Mouse (Mus musculus): ENCODE results near the gene 1810046K07Rik. TPM values are rescaled to one million over a fixed set of nuclear protein-coding genes. Genes with fewer than 3 reads are reported as not detected.

1810046K07Rik gene
- polyA plus RNA-seq, 1 experiment from 2014 or later, result not detected

- Histone ChIP-seq H3K4me3 (no peak overlapping the region), H3K9ac (no peak overlapping the region), H3K9me3 (no peaks in the 10 kb centered on the region), H3K4me2 (replicated peaks) (no peak overlapping the region), H3K36me3 (no peaks in the 10 kb centered on the region), H3K27me3 (replicated peaks) (no peaks in the 10 kb centered on the region), H3K4me1 (no peaks in the 10 kb centered on the region), H3K27ac (no peak overlapping the region)
- WGBS, result 80% methylated on average over 4 of the region's 4 CpGs
- no peak for ATAC-seq (ENCODE audit: low FRiP score, low read depth)
These were observed 37.7 kb downstream of the 1810046K07Rik start for GRCm38 (mm10) chr9:51290980-51291379.

GRCm38 (mm10) chr9:51286079-51286478 lies 42.6 kb downstream of the 1810046K07Rik start:
- Histone ChIP-seq H3K9me3 (no peaks in the 10 kb centered on the region), H3K4me3 (no peak overlapping the region), H3K9ac (no peak overlapping the region), H3K36me3 (no peaks in the 10 kb centered on the region), H3K4me1 (no peaks in the 10 kb centered on the region), H3K4me2 (replicated peaks) (no peak overlapping the region), H3K27ac (no peak overlapping the region), H3K27me3 (replicated peaks) (no peaks in the 10 kb centered on the region)
- ATAC-seq (ENCODE audit: low FRiP score, low read depth), result no peak
- 54% methylated on average over 2 of the region's 2 CpGs for whole genome bisulfite sequencing

GRCm38 (mm10) chr9:51278500-51279381 lies 50.0 kb downstream of the 1810046K07Rik start, which contains the start of gene Colca2:
Gene Colca2, minus strand, starts transcription at chr9:51278569.
- no peak within 1 kb of the TSS for H3K27ac ChIP-seq
- WGBS, result under 1% methylated on average over 53 of the region's 53 CpGs

GRCm38 (mm10) chr9:51277834-51278498 lies 50.8 kb downstream of the 1810046K07Rik start:
- 22% methylated on average over 13 of the region's 13 CpGs for WGBS
- peak; percentile 12; the same call in 1 of the 2 replicates for ATAC-seq (ENCODE audit: low FRiP score, low read depth)

More at GRCm38 (mm10) chr9:51278500-51279381, 50.0 kb downstream of the 1810046K07Rik start, which contains the start of gene Colca2:
- peak within 1 kb of the TSS; percentile 55 for H3K9ac ChIP-seq
- H3K4me1 ChIP-seq, result peaks cover 15% of the 10 kb centered on the region
- no peaks in the 10 kb centered on the region for H3K9me3 ChIP-seq
- H3K4me3 ChIP-seq, result peak within 1 kb of the TSS; percentile 43
- H3K4me2 ChIP-seq (replicated peaks), result peak within 1 kb of the TSS; percentile 90
- peak; percentile 97 for ATAC-seq (ENCODE audit: low FRiP score, low read depth)
- H3K27me3 ChIP-seq (replicated peaks), result peaks cover 17% of the 10 kb centered on the region
- no peaks in the 10 kb centered on the region for H3K36me3 ChIP-seq

GRCm38 (mm10) chr9:51274678-51275077 lies 54.0 kb downstream of the 1810046K07Rik start:
- Histone ChIP-seq H3K27ac (no peak overlapping the region), H3K9me3 (no peaks in the 10 kb centered on the region), H3K9ac (no peak overlapping the region), H3K4me2 (replicated peaks) (no peak overlapping the region), H3K36me3 (no peaks in the 10 kb centered on the region), H3K27me3 (replicated peaks) (peaks cover 9% of the 10 kb centered on the region), H3K4me3 (no peak overlapping the region), H3K4me1 (peaks cover 15% of the 10 kb centered on the region)
- WGBS, result 51% methylated on average over 4 of the region's 4 CpGs
- ATAC-seq (ENCODE audit: low FRiP score, low read depth), result no peak

More at GRCm38 (mm10) chr9:51277834-51278498, 50.8 kb downstream of the 1810046K07Rik start:
- H3K4me3 ChIP-seq, result peak overlapping the region; percentile 43
- peak overlapping the region; percentile 55; the same call in 1 of the 2 replicates for H3K9ac ChIP-seq
- H3K4me1 ChIP-seq, result peaks cover 15% of the 10 kb centered on the region
- H3K9me3 ChIP-seq, result no peaks in the 10 kb centered on the region
- no peaks in the 10 kb centered on the region for H3K36me3 ChIP-seq
- peaks cover 17% of the 10 kb centered on the region for H3K27me3 ChIP-seq (replicated peaks)
- H3K27ac ChIP-seq, result no peak overlapping the region
- H3K4me2 ChIP-seq (replicated peaks), result peak overlapping the region; percentile 90

GRCm38 (mm10) chr9:51273581-51274154 lies 55.0 kb downstream of the 1810046K07Rik start:
- 56% methylated on average over 9 of the region's 9 CpGs for WGBS
- ATAC-seq (ENCODE audit: low FRiP score, low read depth), result no peak
- Histone ChIP-seq H3K4me3 (no peak overlapping the region), H3K27ac (no peak overlapping the region), H3K36me3 (no peaks in the 10 kb centered on the region), H3K9me3 (no peaks in the 10 kb centered on the region), H3K4me1 (peaks cover 9% of the 10 kb centered on the region), H3K27me3 (replicated peaks) (no peaks in the 10 kb centered on the region), H3K4me2 (replicated peaks) (no peak overlapping the region), H3K9ac (no peak overlapping the region)

GRCm38 (mm10) chr9:51272102-51272501 lies 56.6 kb downstream of the 1810046K07Rik start:
- no peaks in the 10 kb centered on the region for H3K36me3 ChIP-seq
- ATAC-seq (ENCODE audit: low FRiP score, low read depth), result no peak
- WGBS, result 81% methylated on average over 5 of the region's 5 CpGs
- H3K9me3 ChIP-seq, result no peaks in the 10 kb centered on the region
- no peak overlapping the region for H3K27ac ChIP-seq
- no peaks in the 10 kb centered on the region for H3K4me1 ChIP-seq
- no peak overlapping the region for H3K4me2 ChIP-seq (replicated peaks)
- no peaks in the 10 kb centered on the region for H3K27me3 ChIP-seq (replicated peaks)
- no peak overlapping the region for H3K9ac ChIP-seq
- no peak overlapping the region for H3K4me3 ChIP-seq

- Histone ChIP-seq H3K27me3 (replicated peaks) (no peaks in the 10 kb centered on the region), H3K9ac (no peak overlapping the region), H3K4me1 (no peaks in the 10 kb centered on the region), H3K36me3 (no peaks in the 10 kb centered on the region), H3K9me3 (no peaks in the 10 kb centered on the region), H3K4me2 (replicated peaks) (no peak overlapping the region), H3K27ac (no peak overlapping the region), H3K4me3 (no peak overlapping the region)
- WGBS, result 79% methylated on average over 8 of the region's 8 CpGs
- ATAC-seq (ENCODE audit: low FRiP score, low read depth), result no peak
These were observed 57.6 kb downstream of the 1810046K07Rik start for GRCm38 (mm10) chr9:51271073-51271472.

- H3K9ac ChIP-seq, result no peak overlapping the region
- no peak overlapping the region for H3K4me3 ChIP-seq
- H3K27ac ChIP-seq, result no peak overlapping the region
- H3K27me3 ChIP-seq (replicated peaks), result no peaks in the 10 kb centered on the region
- no peaks in the 10 kb centered on the region for H3K9me3 ChIP-seq
- no peak overlapping the region for H3K4me2 ChIP-seq (replicated peaks)
- H3K36me3 ChIP-seq, result no peaks in the 10 kb centered on the region
- 67% methylated on average over 5 of the region's 5 CpGs for WGBS
- no peaks in the 10 kb centered on the region for H3K4me1 ChIP-seq
- no peak for ATAC-seq (ENCODE audit: low FRiP score, low read depth)
These were observed 59.9 kb downstream of the 1810046K07Rik start for GRCm38 (mm10) chr9:51268852-51269251.

- ATAC-seq (ENCODE audit: low FRiP score, low read depth), result no peak
- WGBS, result 91% methylated on average over 5 of the region's 5 CpGs
- Histone ChIP-seq H3K4me3 (no peak overlapping the region), H3K27me3 (replicated peaks) (no peaks in the 10 kb centered on the region), H3K9me3 (no peaks in the 10 kb centered on the region), H3K36me3 (no peaks in the 10 kb centered on the region), H3K4me1 (no peaks in the 10 kb centered on the region), H3K4me2 (replicated peaks) (no peak overlapping the region), H3K9ac (no peak overlapping the region), H3K27ac (no peak overlapping the region)
These were observed 70.3 kb downstream of the 1810046K07Rik start for GRCm38 (mm10) chr9:51258426-51258825.

- ATAC-seq (ENCODE audit: low FRiP score, low read depth), result no peak
- H3K4me1 ChIP-seq, result no peaks in the 10 kb centered on the region
- WGBS, result 65% methylated on average over 4 of the region's 4 CpGs
- no peaks in the 10 kb centered on the region for H3K36me3 ChIP-seq
- H3K27me3 ChIP-seq (replicated peaks), result no peaks in the 10 kb centered on the region
- no peak overlapping the region for H3K9ac ChIP-seq
- H3K4me2 ChIP-seq (replicated peaks), result no peak overlapping the region
- no peak overlapping the region for H3K4me3 ChIP-seq
- no peaks in the 10 kb centered on the region for H3K9me3 ChIP-seq
- no peak overlapping the region for H3K27ac ChIP-seq
These were observed 71.8 kb downstream of the 1810046K07Rik start for GRCm38 (mm10) chr9:51256780-51257502.
